Mouse (Mus musculus) midbrain, embryonic 13.5 days (tissue): ENCODE measurements around the gene Wnt5b. TPM values are rescaled to one million over a fixed set of nuclear protein-coding genes. Genes with fewer than 3 reads are reported as not detected.

ENCODE experiments used
- ATAC-seq: fragments of 200-750 bp; cut with Nextera tagmentation; 2 replicates; pipeline ENCODE4 v1.8.0; 2017; ENCODE audit warnings: mild to moderate bottlenecking, moderate TSS enrichment, moderate library complexity
- H3K27ac ChIP-seq: fragments of 300-500 bp; sonication (generic); 2 replicates; pipeline ENCODE4 v1.5.1; 2015; ENCODE audit warnings: inconsistent platforms, mild to moderate bottlenecking, moderate library complexity
- H3K27me3 ChIP-seq: fragments of 300-500 bp; sonication (generic); 2 replicates; pipeline ENCODE4 v1.6.1; 2015; ENCODE audit warnings: mild to moderate bottlenecking, inconsistent platforms
- H3K36me3 ChIP-seq: fragments of 300-500 bp; sonication (generic); 2 replicates; pipeline ENCODE4 v1.6.1; 2015; ENCODE audit warnings: mild to moderate bottlenecking, inconsistent platforms
- H3K4me1 ChIP-seq: fragments of 300-500 bp; sonication (generic); replicated peaks from 2 replicates; pipeline ENCODE4 v1.6.1; 2015; ENCODE audit warnings: inconsistent platforms
- H3K4me2 ChIP-seq: fragments of 300-500 bp; sonication (generic); replicated peaks from 2 replicates; pipeline ENCODE4 v1.6.1; 2015; ENCODE audit warnings: moderate library complexity, mild to moderate bottlenecking, inconsistent platforms
- H3K4me3 ChIP-seq: fragments of 300-500 bp; sonication (generic); replicated peaks from 2 replicates; pipeline ENCODE4 v1.5.1; 2015; ENCODE audit warnings: mild to moderate bottlenecking, inconsistent platforms
- H3K9ac ChIP-seq: fragments of 300-500 bp; sonication (generic); replicated peaks from 2 replicates; pipeline ENCODE4 v1.6.1; 2015; ENCODE audit warnings: mild to moderate bottlenecking, inconsistent platforms
- H3K9me3 ChIP-seq: fragments of 300-500 bp; sonication (generic); 2 replicates; pipeline ENCODE4 v1.6.1; 2016; ENCODE audit warnings: mild to moderate bottlenecking, inconsistent platforms
- WGBS: fragments of 180-500 bp; shearing (Covaris S2); methylation state at CpG from one replicate; pipeline ENCODE4 v1.1.7; 2015; 5-methylcytosine and 5-hydroxymethylcytosine counted together
- polyA plus RNA-seq: library from polyadenylated mRNA; unstranded; fragments of >200 nt; fragmentation: Nextera tagmentation; extraction: Ambion mirVana; gene quantifications from 2 replicates; pipeline ENCODE4 v1.2.1, GENCODE M21; 2015

Gene Wnt5b
- polyA plus RNA-seq, 1 experiment from 2014 or later: 3.6 TPM

DNA sequence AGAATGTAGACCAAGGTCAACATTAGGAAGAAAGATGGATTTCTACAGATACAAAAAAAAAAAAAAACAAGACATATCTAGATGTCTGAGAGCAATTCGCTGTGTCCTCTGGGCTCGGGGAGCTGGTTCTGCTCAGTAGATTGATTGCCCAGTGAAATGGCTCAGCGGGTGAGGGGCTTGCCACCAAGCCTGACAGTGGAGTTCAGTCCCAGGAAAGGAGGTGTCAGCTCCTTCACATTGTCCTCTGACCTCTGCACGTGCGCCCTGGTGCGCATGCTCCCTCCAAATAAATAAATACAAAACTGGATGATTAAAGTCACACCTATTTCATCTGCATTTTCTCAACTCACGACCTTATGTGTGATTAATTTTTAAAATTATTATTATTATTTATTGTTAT lies 124.7 kb downstream of the Wnt5b start:
- no peak overlapping the region for H3K27ac ChIP-seq

DNA sequence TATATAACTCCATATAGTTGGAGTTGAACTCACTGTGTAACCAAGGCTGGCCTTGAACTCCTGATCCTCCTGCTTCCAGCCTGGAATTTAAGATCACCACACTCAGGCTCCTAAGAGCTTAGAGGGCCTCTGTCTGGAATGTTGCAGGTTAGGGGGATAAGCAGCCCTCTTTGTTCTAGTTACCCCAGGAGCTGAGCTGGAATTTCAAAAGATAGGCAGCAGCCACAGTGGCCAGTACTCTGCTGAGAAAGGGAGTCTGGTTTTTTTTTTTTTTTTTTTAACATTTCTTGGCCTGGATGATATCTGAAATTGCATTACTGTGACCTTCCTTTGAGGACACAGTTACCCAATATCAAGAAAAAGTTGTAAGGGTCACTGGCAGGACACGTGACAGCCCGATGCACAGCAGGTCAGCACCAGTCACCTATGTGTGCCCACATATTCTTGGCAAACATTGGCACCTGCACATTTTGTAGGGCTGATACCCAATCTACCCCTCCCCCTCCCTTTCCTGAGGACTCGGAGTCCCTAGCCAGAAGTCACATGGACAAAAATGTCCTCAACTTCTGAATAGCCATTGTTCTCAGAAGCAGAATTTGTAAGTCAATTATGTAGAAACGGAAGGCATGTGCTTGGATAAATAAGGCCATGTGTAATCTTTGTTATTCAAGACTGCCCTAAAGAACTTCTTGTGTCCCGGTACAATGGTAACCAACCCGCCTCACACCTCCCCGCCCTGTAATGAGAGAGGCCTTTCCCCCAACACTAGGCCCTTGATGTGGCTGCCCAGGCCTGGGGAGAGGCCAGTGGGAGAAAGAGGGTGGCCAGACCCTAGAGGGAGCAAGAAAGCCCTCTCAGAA lies 125.5 kb downstream of the Wnt5b start:
- Histone ChIP-seq H3K4me1 (peaks cover 13% of the 10 kb centered on the region), H3K36me3 (no peaks in the 10 kb centered on the region), H3K27ac (no peak overlapping the region), H3K4me2 (no peak overlapping the region), H3K9me3 (no peaks in the 10 kb centered on the region), H3K9ac (no peak overlapping the region), H3K27me3 (peaks cover 20% of the 10 kb centered on the region), H3K4me3 (no peak overlapping the region)
- WGBS: 11% methylated on average over 7 of the region's 7 CpGs
- ATAC-seq: peak; percentile 83

More for the DNA sequence above, 124.7 kb downstream of the Wnt5b start:
- peaks cover 13% of the 10 kb centered on the region for H3K4me1 ChIP-seq
- H3K36me3 ChIP-seq: no peaks in the 10 kb centered on the region
- no peak overlapping the region for H3K4me3 ChIP-seq
- WGBS: 27% methylated on average over 7 of the region's 7 CpGs
- H3K9me3 ChIP-seq: no peaks in the 10 kb centered on the region
- ATAC-seq: no peak
- peaks cover 18% of the 10 kb centered on the region for H3K27me3 ChIP-seq
- H3K9ac ChIP-seq: no peak overlapping the region
- no peak overlapping the region for H3K4me2 ChIP-seq

DNA sequence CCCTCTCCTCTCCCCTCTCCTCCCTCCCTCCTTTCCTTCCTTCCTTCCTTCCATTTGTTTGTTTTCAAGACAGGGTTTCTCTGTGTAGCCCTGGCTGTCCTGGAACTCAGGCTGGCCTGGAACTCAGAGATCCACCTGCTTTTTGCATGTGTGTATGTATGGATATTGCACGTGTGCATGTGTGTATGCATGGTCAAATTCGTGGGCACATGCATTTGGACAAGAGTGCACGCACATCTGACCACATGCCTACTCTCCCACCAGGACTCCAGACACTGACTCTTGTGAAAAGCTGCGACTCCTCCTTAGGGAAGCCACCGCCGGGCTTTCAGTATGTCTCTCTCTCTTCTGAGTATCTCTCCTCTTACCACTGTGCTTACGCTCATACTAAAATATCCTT lies 126.3 kb downstream of the Wnt5b start:
- Histone ChIP-seq H3K27ac (no peak overlapping the region), H3K4me3 (no peak overlapping the region), H3K9ac (no peak overlapping the region), H3K36me3 (no peaks in the 10 kb centered on the region), H3K4me2 (no peak overlapping the region), H3K4me1 (peaks cover 13% of the 10 kb centered on the region), H3K27me3 (peaks cover 20% of the 10 kb centered on the region), H3K9me3 (no peaks in the 10 kb centered on the region)
- 0 out of 2 replicates have a peak, but pooled peaks have one; percentile 22 for ATAC-seq
- 50% methylated on average over 7 of the region's 7 CpGs for WGBS

DNA sequence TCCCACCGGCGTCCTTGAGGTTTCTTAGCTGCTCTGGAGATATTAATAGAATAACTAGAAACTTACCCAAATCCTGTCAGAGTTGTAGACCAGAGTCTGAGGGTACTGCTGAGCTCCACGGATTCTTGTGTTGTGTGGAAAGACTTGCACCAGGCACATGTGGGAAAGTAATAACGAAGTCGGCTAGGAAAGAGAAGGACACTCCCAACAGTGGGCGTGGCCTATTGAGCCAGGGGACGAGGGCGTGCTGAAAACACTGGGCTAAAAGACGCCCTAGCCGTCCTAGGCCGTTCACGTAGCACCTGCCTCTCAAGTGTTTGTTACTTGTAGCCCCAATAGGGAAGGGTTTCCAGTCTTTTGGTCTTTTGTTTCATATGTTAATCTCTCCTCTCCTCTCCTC lies 126.8 kb downstream of the Wnt5b start, which contains the start of gene Adipor2:
Gene Adipor2 (minus strand): TSS at position 351 of the 400 bp plus-strand sequence.
- ATAC-seq: peak; percentile 68; the same call in 1 of the 2 replicates
- Histone ChIP-seq H3K4me1 (peaks cover 13% of the 10 kb centered on the region), H3K36me3 (no peaks in the 10 kb centered on the region), H3K4me3 (no peak within 1 kb of the TSS), H3K27ac (no peak within 1 kb of the TSS), H3K9me3 (no peaks in the 10 kb centered on the region), H3K4me2 (peak within 1 kb of the TSS; percentile 35), H3K27me3 (peaks cover 20% of the 10 kb centered on the region), H3K9ac (no peak within 1 kb of the TSS)
- WGBS: 6% methylated on average over 12 of the region's 12 CpGs

DNA sequence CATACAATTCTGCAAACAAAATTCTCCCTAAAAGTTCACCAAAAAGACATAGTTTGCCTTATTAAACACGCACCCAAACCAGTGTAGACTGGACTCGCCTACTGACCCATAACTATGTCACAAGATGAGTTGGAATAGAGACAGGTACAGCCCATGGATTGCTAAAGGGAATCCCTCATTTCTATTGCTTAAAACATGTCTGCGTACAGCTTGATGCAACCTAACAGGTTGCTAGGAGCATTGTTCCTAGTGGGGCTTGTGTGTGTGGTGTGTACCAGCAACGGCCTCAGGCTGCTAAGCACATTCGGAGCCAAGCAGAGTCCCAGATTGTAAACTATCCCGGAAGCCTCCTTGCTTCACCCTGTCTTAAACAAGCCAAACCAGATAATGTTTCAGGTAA lies 127.5 kb downstream of the Wnt5b start:
- 74% methylated on average over 6 of the region's 6 CpGs for whole genome bisulfite sequencing

DNA sequence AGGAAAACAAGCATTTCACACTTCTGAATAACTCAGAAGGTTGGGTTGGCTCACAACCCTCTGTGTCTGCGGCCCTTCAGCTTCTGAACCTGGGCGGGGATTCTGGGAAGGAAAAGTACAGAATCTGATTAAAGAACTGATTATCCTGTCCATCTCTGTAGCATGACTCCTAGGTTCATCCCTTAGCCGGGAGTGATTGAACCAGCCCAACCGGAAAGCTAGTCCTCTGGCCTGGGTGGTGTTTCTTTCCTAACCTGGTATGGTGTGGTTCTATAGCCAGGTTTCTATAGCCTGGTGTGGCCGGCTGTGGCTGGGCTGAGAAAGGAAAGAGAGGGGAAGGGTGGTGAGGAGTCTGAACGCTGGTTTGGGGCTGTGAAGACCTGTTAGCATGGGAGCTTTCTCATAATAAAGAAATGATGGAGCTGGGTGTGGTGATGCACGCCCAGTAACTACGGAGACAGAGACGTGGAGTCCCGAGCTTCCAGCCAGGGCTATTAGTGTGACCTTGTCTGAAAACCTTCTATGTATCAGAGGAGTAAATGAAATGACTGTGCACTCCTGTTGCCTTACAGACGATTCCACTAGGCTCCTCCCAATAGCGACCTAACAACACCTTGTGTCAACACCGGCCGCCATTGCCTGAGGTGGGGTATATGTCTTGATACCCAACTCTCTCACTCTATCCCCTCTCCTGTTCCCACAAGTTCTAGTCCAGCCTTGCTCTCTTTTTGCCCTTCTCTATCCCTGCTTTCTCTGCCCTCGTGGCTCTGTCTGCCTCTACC lies 129.7 kb downstream of the Wnt5b start:
- Histone ChIP-seq H3K4me1 (peaks cover 13% of the 10 kb centered on the region), H3K27ac (no peak overlapping the region), H3K36me3 (no peaks in the 10 kb centered on the region), H3K9me3 (no peaks in the 10 kb centered on the region), H3K9ac (no peak overlapping the region), H3K4me3 (no peak overlapping the region), H3K4me2 (no peak overlapping the region), H3K27me3 (peaks cover 15% of the 10 kb centered on the region; the same call in 1 of the 2 replicates)
- no peak for ATAC-seq
- 88% methylated on average over 15 of the region's 15 CpGs for WGBS

More for the DNA sequence above, 127.5 kb downstream of the Wnt5b start:
- Histone ChIP-seq H3K4me2 (no peak overlapping the region), H3K36me3 (no peaks in the 10 kb centered on the region), H3K4me3 (no peak overlapping the region), H3K4me1 (peaks cover 13% of the 10 kb centered on the region), H3K27ac (no peak overlapping the region), H3K9ac (no peak overlapping the region), H3K27me3 (peaks cover 20% of the 10 kb centered on the region), H3K9me3 (no peaks in the 10 kb centered on the region)
- ATAC-seq: no peak

DNA sequence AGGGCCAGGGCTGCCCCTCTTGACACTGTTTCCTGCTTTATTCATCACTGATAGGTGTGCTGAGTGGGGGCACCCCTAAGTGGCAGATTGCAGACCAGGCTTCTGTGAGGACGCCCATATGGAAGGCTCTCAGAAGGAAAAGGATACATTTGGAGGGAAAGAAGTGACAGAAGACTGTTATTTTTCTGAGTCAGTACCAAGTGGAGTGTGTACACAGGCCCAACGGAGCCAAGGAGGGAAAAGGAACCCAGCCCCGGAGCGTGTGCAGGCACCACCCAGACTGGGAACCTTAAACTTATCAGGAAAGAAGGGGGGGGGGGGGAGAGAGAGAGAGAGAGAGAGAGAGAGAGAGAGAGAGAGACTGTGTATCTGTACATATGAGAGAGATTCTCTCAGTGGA lies 131.6 kb downstream of the Wnt5b start:
- whole genome bisulfite sequencing: 93% methylated on average over 4 of the region's 4 CpGs
- H3K9me3 ChIP-seq: no peaks in the 10 kb centered on the region
- no peak overlapping the region for H3K27ac ChIP-seq
- H3K9ac ChIP-seq: no peak overlapping the region
- no peak overlapping the region for H3K4me2 ChIP-seq
- peaks cover 4% of the 10 kb centered on the region for H3K4me1 ChIP-seq
- no peaks in the 10 kb centered on the region for H3K36me3 ChIP-seq
- peaks cover 15% of the 10 kb centered on the region; the same call in 1 of the 2 replicates for H3K27me3 ChIP-seq
- H3K4me3 ChIP-seq: no peak overlapping the region
- no peak for ATAC-seq

DNA sequence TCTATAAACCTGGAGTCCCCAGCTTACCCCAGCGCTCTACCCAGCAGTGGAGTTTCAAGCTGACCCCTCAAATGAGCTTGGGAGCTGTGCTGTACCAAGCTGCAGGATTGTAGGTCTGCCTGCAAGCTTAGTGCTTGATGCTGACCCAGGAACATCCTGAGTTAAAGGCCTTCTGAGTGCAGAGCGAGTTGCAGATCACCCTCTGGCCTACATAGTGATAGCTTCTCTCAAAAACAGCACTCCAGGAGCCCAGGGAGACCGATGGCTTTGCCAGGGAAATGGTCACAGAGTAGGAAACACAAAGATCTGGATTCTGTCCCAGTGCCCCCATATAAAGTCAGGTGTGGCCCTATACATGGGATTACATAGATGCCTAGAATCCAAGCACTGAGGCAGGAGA lies 132.6 kb downstream of the Wnt5b start:
- no peak overlapping the region for H3K4me2 ChIP-seq
- no peak for ATAC-seq
- no peaks in the 10 kb centered on the region for H3K4me1 ChIP-seq
- 88% methylated on average over 3 of the region's 3 CpGs for WGBS
- no peaks in the 10 kb centered on the region for H3K36me3 ChIP-seq
- no peak overlapping the region for H3K4me3 ChIP-seq
- no peaks in the 10 kb centered on the region for H3K9me3 ChIP-seq
- no peak overlapping the region for H3K27ac ChIP-seq
- no peak overlapping the region for H3K9ac ChIP-seq
- H3K27me3 ChIP-seq: peaks cover 15% of the 10 kb centered on the region; the same call in 1 of the 2 replicates

DNA sequence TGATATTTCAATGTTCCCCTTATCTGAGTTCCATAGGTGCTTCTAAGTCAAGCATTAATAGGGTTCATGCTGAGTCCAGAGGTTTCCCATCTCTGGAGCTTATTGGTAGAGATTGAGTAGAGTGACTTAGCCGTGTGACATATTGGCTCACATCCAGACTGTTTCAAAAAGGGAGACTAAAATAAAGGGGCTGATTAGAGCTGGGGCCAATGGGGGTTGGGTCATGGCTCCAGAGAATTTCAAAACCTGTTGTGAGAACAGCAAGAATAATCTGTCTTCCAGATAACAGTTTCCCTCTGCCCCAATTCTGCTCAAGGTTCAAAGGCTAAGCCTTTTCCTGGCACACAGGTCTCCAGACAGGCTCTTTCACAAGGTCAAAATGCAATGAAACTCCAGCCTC lies 134.4 kb downstream of the Wnt5b start:
- H3K27me3 ChIP-seq: peaks cover 5% of the 10 kb centered on the region; the same call in 1 of the 2 replicates
- no peaks in the 10 kb centered on the region for H3K9me3 ChIP-seq
- 73% methylated on average over 1 of the region's 1 CpGs for WGBS
- no peak overlapping the region for H3K4me3 ChIP-seq
- ATAC-seq: no peak
- H3K4me1 ChIP-seq: no peaks in the 10 kb centered on the region
- H3K9ac ChIP-seq: no peak overlapping the region
- no peak overlapping the region for H3K4me2 ChIP-seq
- no peaks in the 10 kb centered on the region for H3K36me3 ChIP-seq
- no peak overlapping the region for H3K27ac ChIP-seq

DNA sequence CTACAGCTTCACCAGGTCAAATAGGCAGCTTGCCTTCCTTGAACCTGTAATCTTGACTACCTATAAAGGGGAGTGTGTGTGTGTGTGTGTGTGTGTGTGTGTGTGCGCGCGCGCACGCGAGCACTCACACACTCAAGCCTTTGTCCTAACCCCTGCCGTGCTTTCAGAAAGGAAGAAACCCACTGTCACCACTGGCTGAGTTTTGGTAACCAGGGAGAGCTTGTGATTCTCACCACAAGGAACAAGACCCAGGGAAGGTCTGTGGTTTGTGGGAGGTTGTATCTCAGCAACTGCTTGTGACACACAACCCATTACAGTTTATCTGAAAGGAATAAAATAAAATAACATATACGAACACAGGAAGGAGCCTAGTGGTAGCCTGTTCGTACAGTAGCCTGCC lies 135.6 kb downstream of the Wnt5b start:
- H3K4me3 ChIP-seq: no peak overlapping the region
- no peaks in the 10 kb centered on the region for H3K9me3 ChIP-seq
- WGBS: 58% methylated on average over 9 of the region's 9 CpGs
- H3K27ac ChIP-seq: no peak overlapping the region
- H3K36me3 ChIP-seq: no peaks in the 10 kb centered on the region
- H3K4me1 ChIP-seq: no peaks in the 10 kb centered on the region
- H3K4me2 ChIP-seq: no peak overlapping the region
- no peak overlapping the region for H3K9ac ChIP-seq
- H3K27me3 ChIP-seq: no peaks in the 10 kb centered on the region
- ATAC-seq: no peak

DNA sequence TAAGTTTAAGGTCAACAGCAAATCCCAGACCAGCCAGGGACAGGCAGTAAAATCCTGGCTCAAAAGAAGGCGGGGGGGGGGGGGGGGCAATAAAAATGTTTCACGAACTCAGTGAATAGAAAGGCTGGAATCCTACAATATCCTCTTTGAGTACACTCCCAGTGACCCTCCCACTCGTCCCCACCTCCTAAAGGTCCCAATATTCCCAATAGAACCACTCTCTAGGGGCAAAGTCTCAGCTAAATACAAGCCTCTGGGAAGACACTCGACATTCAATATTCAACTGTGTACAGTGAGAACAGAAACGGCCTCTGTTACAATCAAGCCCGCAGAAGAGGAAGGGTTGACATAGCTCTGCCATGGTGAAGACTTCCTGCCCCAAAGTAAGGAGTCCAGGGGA lies 136.3 kb downstream of the Wnt5b start:
- no peak for ATAC-seq
- Histone ChIP-seq H3K36me3 (no peaks in the 10 kb centered on the region), H3K9me3 (no peaks in the 10 kb centered on the region), H3K9ac (no peak overlapping the region), H3K4me3 (no peak overlapping the region), H3K4me2 (no peak overlapping the region), H3K4me1 (no peaks in the 10 kb centered on the region), H3K27ac (no peak overlapping the region), H3K27me3 (no peaks in the 10 kb centered on the region)
- WGBS: 73% methylated on average over 6 of the region's 6 CpGs

DNA sequence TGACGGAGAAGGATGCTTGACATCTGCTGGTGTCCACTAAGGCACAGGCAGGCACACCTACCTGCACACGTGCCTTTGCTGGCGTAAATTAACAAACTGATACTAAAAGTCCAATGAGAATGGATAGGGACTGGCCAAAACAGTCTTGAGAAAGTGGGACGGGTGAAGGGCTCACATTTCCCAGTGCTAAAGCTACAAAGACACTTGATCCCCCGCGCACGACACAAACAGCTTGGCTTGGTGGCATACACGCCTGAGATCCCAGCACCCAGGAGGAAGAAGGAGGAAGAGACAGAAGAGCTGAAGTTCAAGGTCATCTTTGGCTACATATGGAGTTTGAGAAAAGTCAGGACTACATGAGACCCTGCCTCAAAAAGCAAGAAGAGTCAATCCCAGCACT lies 137.6 kb downstream of the Wnt5b start:
- no peak overlapping the region for H3K4me3 ChIP-seq
- 89% methylated on average over 8 of the region's 8 CpGs for WGBS
- no peaks in the 10 kb centered on the region for H3K36me3 ChIP-seq
- H3K4me2 ChIP-seq: no peak overlapping the region
- no peak for ATAC-seq
- H3K27ac ChIP-seq: no peak overlapping the region
- no peaks in the 10 kb centered on the region for H3K27me3 ChIP-seq
- H3K9me3 ChIP-seq: no peaks in the 10 kb centered on the region
- H3K4me1 ChIP-seq: no peaks in the 10 kb centered on the region
- H3K9ac ChIP-seq: no peak overlapping the region
